ENCODE assay signal across 12 mouse cellular contexts in genomic region chr5:144112574-144113438, GRCm38 (mm10). TPM values are rescaled to one million over a fixed set of nuclear protein-coding genes. Genes with fewer than 3 reads are reported as not detected.
DNase-seq lines count a peak whose midpoint lies in the region; ATAC-seq lines count a peak whose summit lies in the region.
"Had no signal": no experiment of that assay in that cellular context is flagged by ENCODE, and none has a peak within 500 bp of the region (broad histone marks: within the 10 kb centered on the region; RNA-seq: fewer than 3 reads in every experiment).

No protein-coding gene starts in this region.

- H3K4me3 ChIP-seq in neural tube, embryonic 12.5 days: no peak overlapping the region

- no peak overlapping the region for H3K9ac ChIP-seq in neural tube, embryonic 12.5 days

- no peaks in the 10 kb centered on the region for H3K9me3 ChIP-seq in neural tube, embryonic 12.5 days

- no peak overlapping the region for H3K4me2 ChIP-seq in neural tube, embryonic 12.5 days (replicated peaks)
- H3K4me2 ChIP-seq: liver, embryonic 11.5 days had no signal

- no peak overlapping the region for H3K27ac ChIP-seq in neural tube, embryonic 12.5 days

- 54% methylated on average over 9 of the region's 11 CpGs for WGBS in neural tube, embryonic 12.5 days

- peak; percentile 78 for ATAC-seq in neural tube, embryonic 12.5 days (ENCODE audit: low FRiP score, low read depth)
- no peak for ATAC-seq in monocyte, adult 5-6 weeks (replicated peaks; ENCODE audit: insufficient number of reproducible peaks, low FRiP score, low TSS enrichment, poor library complexity, severe bottlenecking)
- ATAC-seq: inflammation-experienced regulatory T-cells, adult 6 months; Patski had no signal

- no peaks in the 10 kb centered on the region for H3K27me3 ChIP-seq in neural tube, embryonic 12.5 days (replicated peaks)
- H3K27me3 ChIP-seq: Patski had no signal

- peak; percentile 28 for DNase-seq in adrenal gland, postnatal 10 days
- DNase-seq in adrenal gland, adult 8-10 months: no peak
- DNase-seq in kidney, postnatal 14 days: peak; percentile 27
- DNase-seq in kidney, adult 18-20 months: no peak
- peak; percentile 48 for DNase-seq in brain, adult 2 months (ENCODE audit: low read depth, low spot score)
- DNase-seq in lung, postnatal 4 days: no peak
- DNase-seq: right cerebral cortex, postnatal 4 days had no signal

- H3K4me1 ChIP-seq in neural tube, embryonic 12.5 days: peaks cover 5% of the 10 kb centered on the region; the same call in 1 of the 2 replicates

- H3K36me3 ChIP-seq in neural tube, embryonic 12.5 days: no peaks in the 10 kb centered on the region

RNA-seq across cellular contexts. Expression of gene Lmtk2, which starts 12.6 kb away (rescaled TPM):
- total RNA-seq in adrenal gland, postnatal 10 days (2021): 10 to 100 TPM; 21.9 to 24.4 TPM
- 10 to 100 TPM; 31.2 to 45.6 (median 38.8) TPM for total RNA-seq in adrenal gland, adult 8-10 months (2022)
- polyA plus RNA-seq in neural tube, embryonic 12.5 days (2016; fragmentation: Nextera tagmentation; extraction: Ambion mirVana): 7.7 and 9.0 TPM in 2 replicates
- 11.2 to 18.6 TPM (median 12.8 TPM) in 3 replicates for total RNA-seq in monocyte, adult 5-6 weeks (2017)

Comparison
In these comparisons a context has a peak if more than half of its experiments do, and no peak if none do; other contexts are left out.
1. DNase-seq: peak in adrenal gland, postnatal 10 days (single experiment), kidney, postnatal 14 days (single experiment) and brain, adult 2 months (single experiment); none in adrenal gland, adult 8-10 months (single experiment), kidney, adult 18-20 months (single experiment) and lung, postnatal 4 days (0 of 2).